Mouse (Mus musculus): ENCODE data around the gene Urgcp.

Gene Urgcp

GRCm38 (mm10) chr11:5782199-5782944 lies 20.2 kb upstream of the Urgcp start:
- DNase-seq = peak in 1 of 2 experiments; percentile 7

GRCm38 (mm10) chr11:5780035-5780499 lies 17.9 kb upstream of the Urgcp start:
- no peak for DNase-seq

- peak; percentile 25 to 31 for DNase-seq
These were observed 16.3 kb upstream of the Urgcp start for GRCm38 (mm10) chr11:5778481-5778880.

GRCm38 (mm10) chr11:5766019-5766418 lies 3.8 kb upstream of the Urgcp start:
- DNase-seq = no peak

- DNase-seq = no peak
These were observed 432 bp upstream of the Urgcp start for GRCm38 (mm10) chr11:5762633-5762982.

GRCm38 (mm10) chr11:5753755-5754154 lies 8.4 kb downstream of the Urgcp start:
- no peak for DNase-seq

GRCm38 (mm10) chr11:5744951-5745350 lies 17.2 kb downstream of the Urgcp start:
- no peak for DNase-seq

- peak; percentile 28 to 48 for DNase-seq
These were observed 20.1 kb downstream of the Urgcp start for GRCm38 (mm10) chr11:5742106-5742505.

- peak; percentile 77 to 83 for DNase-seq
These were observed 21.1 kb downstream of the Urgcp start for GRCm38 (mm10) chr11:5740965-5741627.

- DNase-seq = peak in 1 of 2 experiments; percentile 44
These were observed 21.6 kb downstream of the Urgcp start for GRCm38 (mm10) chr11:5740599-5740964.

- DNase-seq = no peak
These were observed 22.3 kb downstream of the Urgcp start for GRCm38 (mm10) chr11:5739846-5740245.

GRCm38 (mm10) chr11:5738888-5739632 lies 23.1 kb downstream of the Urgcp start:
- no peak for DNase-seq

GRCm38 (mm10) chr11:5737137-5737536 lies 25.0 kb downstream of the Urgcp start:
- DNase-seq = no peak

- no peak for DNase-seq
These were observed 27.9 kb downstream of the Urgcp start for GRCm38 (mm10) chr11:5734323-5734722.

GRCm38 (mm10) chr11:5732401-5732800 lies 29.8 kb downstream of the Urgcp start:
- no peak for DNase-seq

GRCm38 (mm10) chr11:5729582-5729981 lies 32.6 kb downstream of the Urgcp start:
- no peak for DNase-seq

GRCm38 (mm10) chr11:5718611-5719354 lies 43.4 kb downstream of the Urgcp start:
- DNase-seq = no peak

- no peak for DNase-seq
These were observed 45.1 kb downstream of the Urgcp start for GRCm38 (mm10) chr11:5716938-5717705.

GRCm38 (mm10) chr11:5716246-5716645 lies 45.9 kb downstream of the Urgcp start:
- no peak for DNase-seq

GRCm38 (mm10) chr11:5715630-5716105 lies 46.5 kb downstream of the Urgcp start, which contains the start of gene Mrps24:
Gene Mrps24, minus strand, starts transcription at chr11:5715680.
- DNase-seq = no peak

GRCm38 (mm10) chr11:5715179-5715578 lies 47.0 kb downstream of the Urgcp start:
- DNase-seq = no peak
